Mouse (Mus musculus) Muller cell, postnatal 12 days (primary cell): ENCODE measurements around the gene Slc16a12.

ENCODE experiments used
- DNase-seq: peaks from one replicate; pipeline ENCODE4 v3.0.0-alpha.2; 2015; ENCODE audit errors: inconsistent ontology term

Slc16a12 gene

DNA sequence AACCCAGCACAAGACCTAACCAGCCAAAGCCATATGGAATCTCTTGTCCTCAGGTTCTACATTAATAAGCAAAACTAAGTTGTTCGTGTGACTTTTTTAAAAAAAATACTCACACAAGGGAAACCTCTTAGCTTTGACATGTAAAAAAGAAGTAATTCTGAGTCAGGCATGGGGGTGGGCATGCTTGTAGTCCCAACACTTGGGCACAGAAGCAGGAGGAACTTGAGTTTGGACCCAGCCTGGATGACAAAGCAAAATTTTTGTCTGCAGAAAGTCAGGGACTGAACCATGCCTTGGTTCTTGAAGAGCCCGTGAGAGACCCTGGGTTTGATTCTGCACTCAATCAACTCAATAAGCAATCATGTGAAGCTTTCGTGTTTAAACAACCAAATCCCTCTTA lies 17.6 kb downstream of the Slc16a12 start:
- DNase-seq = no peak

DNA sequence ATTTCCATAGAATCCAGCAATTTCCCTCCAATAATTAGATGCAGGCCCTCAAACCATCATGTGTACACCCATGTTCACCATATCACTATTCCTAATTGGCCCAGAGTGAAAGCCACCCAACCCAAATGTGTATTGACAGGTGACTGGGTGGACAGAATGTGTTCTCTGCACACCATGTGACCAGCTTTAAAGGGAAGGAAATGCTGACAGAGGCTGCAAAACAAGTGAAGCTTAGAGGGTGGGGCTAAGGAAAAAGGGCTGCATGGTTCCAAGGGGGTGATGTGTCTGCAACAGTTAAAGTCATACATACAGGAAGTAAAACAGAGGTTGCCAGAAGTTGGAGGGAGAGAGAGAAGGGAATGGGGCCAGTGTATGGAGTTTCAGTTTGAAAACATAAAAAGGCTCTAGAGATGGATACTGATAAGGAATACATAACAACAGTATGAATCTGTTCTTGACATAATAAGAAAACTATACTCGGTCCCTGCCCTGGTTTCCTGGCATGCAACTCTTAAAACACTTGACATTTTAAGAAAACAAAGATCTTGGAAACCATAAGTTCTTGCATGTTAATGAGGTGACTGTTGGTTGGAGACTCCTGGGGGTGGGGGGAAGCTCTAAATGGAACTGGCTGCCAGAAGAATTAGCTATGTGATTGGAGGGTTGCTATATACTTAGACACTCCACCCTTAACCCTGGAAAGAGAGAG lies 20.7 kb downstream of the Slc16a12 start:
- no peak for DNase-seq

DNA sequence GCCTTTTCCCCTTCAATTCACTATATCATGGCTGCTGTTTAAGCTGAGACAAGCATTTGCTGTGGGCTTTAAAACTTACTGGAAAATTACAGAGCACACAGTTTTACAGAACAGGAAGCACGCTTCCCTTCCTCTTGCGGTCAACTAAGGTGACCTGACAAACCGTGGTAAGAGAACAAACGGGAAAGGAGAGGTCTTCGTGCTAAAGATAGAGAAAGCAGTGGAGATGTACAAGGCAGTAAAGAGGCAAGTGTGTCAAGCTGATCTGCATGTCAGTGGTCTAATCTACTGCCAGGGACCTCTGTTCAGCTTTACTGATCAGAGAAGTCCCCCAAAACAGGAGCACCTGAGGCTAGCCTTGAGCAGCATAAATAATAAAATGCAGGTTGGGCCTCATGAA lies 21.7 kb downstream of the Slc16a12 start:
- no peak for DNase-seq

DNA sequence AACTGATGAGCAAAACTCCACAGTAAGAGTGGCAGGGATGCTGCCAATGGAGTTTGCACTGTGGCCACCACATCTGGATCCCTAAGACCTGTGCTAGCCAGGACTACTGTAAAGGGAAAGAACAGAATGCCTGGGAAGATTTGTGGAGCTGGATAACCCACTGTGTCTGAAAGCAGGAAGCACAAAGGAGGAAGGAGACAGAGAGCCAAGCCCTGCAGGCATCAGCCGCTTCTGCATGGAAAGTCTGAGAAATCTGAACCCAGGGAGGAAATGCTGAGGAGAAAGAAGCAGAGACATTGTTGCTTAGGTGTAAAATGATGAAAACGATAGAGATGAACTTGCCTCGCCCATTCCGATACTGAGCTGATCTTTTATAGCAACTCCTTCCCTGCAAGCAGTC lies 22.5 kb downstream of the Slc16a12 start:
- DNase-seq = no peak

DNA sequence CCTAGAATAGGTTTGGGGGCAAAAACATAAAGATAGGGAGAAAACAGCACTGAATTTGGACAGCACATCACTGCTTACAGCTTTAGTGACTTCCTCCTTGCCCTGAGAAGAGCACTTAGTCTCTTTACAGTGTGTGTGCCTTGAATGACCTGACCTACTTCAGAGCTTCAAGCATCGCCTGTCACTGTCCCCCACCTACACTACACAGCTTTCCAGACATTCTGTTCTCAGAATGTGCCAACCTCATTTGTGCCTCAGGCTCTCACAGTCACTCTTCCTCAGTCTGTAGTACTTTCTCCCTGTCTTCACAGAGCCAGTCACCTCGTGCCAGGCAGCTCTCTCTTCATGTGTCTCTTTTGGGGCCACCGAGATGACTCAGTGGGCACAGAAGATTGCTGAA lies 24.5 kb downstream of the Slc16a12 start:
- DNase-seq = peak; percentile 38

DNA sequence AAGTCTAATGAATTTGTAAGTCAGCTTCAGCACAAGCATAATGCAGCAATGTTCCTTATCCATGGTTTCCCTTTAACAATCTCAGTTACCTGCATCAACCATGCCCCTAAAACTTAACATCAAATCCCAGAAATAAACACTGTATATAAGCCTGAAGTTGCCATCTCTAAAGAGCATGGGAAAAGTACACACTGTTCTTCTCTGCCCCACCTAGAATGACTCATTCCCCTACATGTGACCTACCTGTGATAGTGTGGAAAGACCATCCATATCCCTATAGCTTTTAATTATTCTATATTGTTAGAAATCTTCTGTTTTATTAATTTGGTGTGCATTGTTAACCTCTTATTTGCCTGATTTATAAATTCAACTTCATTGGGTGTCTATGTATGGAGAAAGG lies 27.0 kb downstream of the Slc16a12 start:
- no peak for DNase-seq

DNA sequence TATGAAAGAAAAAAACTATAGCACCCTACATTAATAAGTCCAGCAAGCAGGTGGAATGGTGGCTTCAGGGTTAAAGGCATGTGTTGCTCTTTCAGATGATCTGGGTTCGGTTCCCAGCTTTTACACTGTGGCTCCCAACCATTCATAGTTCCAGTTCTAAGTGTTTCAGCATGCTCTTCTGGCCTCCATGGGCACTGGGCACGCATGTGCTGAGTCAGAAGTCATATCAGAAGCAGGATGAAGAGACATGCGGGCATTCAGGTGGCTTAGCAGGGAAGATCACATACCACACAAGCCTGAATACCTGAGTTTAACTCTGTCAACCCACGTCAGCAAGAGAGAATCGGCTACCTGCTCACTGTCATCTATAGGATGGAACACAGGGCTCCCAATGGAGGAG lies 28.1 kb downstream of the Slc16a12 start:
- no peak for DNase-seq

DNA sequence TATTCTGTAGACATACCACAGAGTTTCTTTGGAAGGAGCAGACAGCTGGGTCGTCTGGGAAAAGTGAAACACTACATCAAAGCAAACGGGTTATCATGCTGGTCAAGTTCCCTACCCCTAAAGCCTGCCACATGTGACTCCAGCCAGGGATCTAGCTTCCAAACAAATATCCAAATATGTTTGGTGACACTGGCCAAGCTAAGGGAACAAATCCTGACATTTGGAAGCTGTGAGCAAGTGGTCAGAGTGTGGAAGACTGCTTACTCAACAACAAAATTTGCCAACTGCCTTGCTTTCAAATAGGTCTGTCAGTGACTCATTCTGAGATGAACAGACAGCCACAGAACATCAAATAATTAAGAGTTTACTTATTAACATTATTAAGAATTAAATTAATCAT lies 28.6 kb downstream of the Slc16a12 start:
- peak; percentile 67 for DNase-seq

DNA sequence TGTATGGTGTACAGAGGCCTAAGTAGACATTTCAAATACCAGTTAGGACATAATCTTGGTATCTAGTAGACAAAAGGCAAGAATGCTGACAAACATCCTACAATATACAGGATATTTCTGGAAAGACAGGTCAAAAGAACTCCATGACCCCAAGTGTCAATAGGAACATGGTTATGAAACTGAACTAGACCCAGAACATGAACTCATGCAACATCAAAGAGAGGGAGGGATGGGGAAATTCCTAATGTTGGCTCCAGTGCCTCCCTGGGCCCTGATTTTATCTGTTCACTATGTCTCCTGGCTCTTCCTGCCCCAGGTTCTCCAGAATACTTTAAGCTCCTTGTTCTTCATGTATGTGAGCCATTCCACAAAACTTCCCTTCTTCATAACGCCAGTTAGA lies 31.2 kb downstream of the Slc16a12 start:
- peak; percentile 24 for DNase-seq

DNA sequence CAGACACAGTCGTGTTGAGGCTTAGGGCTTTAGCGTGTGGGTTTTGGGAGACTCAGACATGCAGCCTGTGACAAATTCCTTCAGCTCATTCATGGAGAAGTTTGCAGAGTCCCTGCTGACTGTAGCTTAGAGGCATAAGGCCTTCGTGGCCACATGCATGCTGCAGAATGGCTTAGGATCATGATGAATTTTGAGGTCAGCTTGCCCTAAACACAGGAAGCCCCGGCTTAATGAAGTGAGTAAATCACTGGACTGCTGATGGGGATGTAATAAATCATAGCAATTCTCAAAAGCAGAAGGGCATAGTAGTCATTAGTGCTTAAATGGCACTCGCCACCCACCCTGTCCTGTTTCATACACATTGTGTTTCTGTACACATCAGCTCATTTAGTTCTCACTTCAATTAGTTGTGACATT lies 32.8 kb downstream of the Slc16a12 start:
- peak; percentile 87 for DNase-seq

DNA sequence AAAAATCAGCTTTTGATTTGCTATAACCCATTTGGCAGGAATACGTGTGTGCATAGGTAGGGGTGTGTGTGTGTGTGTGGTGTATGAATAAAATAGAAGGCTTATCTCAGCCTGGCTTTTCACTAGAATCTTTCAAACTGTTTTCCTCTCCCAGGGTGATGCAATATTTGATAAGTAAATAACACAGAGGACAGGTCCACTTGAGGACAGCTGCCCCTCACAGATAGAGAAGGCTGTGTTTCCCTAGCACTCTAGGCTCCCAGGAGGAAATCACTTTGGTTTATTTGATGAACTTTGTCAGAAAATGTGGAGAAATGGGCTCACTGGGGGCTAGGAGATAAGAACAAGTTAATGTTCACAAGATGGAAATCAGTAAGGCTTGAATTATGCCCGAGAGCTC lies 35.0 kb downstream of the Slc16a12 start:
- DNase-seq = no peak

DNA sequence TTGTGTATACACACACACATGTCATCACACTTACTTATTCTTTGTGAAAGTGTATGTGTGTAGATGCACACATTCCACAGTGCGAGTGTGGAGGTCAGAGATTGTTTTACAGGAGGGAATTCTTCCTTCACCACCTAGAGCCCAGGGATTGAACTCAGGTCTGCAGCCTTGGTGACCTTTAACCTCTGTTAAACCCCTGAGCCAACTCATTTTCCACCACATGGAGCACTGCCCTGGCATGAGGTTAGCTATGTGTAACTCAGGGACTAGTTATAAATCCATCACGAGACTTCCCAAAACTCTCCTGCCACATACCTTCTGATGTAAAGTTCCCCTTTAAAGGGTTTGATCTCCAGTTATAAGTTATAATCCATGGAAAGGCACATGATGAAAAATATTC lies 38.9 kb downstream of the Slc16a12 start:
- no peak for DNase-seq

DNA sequence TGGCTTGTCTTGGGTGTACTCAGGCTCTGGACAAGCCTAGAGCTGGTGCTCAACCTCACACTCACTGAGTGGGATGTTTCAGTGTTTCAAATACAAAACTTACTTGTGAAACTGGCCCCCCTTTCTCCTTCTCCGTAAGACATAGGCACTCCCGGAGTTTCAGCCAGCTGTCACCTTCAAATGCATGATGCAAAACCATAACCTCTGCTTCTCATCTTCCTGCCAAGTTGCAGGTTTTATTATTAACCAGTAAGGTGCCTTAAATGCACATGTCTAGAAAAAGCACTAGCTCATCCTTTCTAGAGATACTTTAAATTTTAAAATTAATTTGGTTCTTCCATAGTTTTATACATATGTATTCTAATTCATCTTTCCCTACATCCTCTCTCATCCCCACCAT lies 39.5 kb downstream of the Slc16a12 start:
- DNase-seq = no peak

DNA sequence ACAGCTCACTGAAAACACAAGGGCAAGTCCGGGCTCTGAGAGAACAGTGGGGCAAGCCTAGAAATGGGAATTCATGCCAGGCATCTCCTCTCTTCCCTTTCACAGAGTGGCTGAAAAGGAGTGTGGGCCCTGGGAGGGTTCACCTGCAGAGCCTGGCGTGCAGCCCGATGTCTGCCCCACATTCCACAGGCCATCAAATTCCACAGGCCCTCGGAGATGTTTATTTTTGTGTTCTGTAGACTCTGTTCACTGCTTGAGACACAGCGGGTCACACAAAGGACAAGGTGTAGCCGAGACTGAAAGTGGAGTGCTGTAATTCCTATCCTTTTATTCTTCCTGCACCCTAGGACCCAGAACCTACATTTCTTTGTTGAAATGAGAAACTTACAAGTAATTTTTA lies 40.8 kb downstream of the Slc16a12 start:
- DNase-seq = peak; percentile 76

DNA sequence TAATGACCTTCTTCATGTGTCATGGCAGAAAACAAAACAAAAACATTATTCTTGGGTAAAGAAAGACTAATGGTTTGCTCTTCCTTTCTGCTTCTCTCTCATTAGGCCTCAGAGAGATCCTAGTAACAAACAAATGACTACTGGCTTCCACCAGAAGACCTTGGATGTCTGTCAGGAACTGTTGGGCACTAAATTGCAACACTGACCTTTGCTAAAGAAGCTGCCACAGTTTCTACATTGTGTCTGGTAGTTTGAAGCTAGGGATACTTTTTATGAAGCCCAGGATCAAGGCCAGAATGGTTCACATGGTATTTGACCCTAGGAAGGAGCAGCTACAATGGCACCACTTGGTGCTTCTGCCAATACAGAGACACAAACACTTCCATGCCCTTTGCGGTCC lies 41.9 kb downstream of the Slc16a12 start:
- no peak for DNase-seq

DNA sequence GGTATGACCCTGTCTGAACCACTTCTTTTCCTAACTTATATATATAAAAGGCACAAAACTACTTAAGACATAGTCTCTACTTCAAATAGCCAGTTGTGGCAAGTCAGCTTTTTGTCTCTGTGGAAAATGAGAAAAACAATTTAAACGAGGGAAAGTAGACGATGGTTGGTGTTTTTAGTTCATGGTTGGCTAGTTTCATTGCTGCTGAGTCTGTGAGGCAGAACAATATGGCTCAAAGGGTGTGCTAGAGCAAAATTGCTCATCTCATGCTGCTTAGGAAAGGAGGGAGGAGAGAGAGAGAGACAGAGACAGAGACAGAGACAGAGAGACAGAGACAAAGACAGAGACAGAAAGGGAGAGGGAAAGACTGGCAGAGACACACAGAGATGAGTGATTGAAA lies 47.8 kb downstream of the Slc16a12 start:
- no peak for DNase-seq

DNA sequence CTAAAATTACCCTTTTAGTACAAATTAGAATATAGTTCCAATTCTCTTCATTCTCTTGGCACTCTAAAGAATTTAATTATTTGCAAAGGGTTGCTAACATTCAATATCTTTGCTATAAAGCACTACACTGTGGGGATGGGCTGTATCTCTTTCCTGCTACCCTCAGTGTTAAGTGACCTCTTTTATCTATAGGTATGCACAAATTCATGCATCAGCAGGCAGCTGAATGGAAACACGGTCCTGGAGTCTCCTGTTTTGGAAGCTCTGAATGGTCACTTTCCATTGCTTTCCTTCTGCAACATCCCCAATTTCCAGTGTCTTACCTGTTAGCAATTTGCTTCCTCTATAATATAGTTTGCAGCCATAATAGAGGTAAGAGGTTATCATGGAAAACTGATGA lies 48.2 kb downstream of the Slc16a12 start:
- no peak for DNase-seq

DNA sequence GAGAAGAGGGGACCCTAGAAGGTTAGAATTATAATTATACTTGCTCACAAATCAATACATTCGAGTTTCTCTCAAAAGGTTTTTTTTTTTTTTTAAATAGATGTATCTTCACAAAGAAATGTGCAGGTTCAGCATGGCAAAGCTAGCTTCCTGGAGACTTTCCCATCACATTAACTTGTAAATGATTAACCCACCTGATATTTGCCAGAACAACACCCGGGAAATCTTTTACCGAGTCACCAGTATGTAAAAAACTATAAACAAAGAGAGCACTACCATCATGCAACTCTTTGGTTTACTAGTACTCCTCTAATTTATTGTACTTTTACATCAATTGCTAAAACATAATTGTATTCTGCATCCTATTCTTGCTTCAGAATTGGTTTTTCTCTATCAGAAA lies 48.7 kb downstream of the Slc16a12 start:
- DNase-seq = no peak

DNA sequence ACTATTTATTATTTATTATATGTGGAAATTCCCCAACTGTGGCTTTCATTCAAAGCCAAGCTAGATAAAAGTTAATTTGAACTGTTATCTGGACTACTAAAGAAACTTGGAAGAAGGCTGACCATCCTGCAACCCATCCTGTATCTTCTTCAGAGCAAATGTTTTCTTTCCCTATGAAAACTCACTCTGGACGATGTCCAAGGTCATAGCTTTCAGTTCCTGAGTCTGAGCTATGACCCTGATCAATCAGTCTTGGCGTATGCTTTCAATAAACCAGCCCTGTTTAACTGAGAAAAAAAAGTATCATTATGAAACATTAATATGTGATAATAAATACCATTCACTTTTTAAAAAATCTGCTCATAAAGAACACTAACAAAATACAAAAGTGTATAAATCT lies 49.6 kb downstream of the Slc16a12 start:
- no peak for DNase-seq

DNA sequence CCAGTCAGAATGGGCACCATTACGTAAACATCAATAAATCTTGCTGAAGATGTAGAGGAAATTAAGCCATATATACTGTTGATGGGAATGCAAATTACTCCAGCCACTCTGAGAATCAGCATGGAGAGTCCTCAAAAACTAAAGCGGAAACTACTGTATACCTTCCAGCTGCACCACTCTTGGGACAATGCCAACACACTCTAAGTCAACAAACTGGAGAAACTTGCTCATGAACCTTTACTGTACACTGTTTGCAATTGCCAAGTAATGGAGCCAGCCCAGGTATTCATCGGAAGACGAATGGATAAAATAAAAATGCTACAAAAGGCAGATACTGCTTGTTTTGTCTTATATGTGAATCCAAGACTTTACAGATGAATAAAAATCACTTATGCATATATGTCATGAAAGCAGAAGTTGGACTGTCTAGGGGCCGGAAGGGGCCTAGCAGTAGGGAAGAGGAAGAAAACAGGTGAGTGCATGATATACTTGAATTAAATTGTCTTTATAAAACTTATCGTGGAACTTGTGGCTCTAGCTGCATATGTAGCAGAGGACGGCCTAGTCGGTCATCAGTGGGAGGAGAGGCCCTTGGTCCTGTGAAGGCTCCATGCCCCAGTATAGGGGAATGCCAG lies 50.6 kb downstream of the Slc16a12 start:
- no peak for DNase-seq

DNA sequence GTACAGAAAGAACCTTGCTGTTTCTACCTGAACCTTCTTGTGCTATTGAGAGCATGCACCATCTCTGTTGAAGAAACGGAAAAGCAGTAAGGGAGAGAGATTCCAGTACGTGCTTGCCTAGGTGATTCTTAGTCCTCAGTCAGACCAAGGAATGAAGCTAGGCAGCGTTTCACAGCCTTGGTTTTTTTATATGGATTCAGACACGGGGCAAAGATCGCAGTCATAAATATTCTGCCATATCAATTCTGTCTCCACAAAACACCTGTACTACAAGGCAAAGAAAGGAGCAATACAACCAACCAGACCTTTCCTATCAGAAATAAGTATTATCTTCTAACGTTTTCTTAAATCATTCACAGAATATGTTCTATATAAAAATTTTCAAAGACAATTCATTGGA lies 55.7 kb downstream of the Slc16a12 start:
- DNase-seq = no peak

DNA sequence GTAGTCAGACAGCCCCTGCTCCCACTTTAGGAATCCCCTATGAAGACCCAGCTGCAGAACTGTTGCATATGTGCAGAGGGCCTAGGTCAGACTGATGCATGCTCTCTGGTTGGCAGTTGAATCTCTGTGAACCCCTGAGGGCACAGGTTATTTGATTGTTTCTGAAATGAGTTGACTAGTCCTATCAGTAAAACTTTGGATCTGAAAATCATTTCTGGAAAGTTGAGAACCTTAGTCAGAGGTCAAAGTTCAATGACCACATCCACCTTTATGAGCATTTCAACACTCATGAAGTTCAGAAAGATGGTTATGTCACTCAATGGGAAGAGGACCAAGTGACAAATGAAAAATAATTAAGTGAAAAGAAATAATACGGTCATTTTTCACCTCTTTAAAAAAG lies 61.6 kb downstream of the Slc16a12 start:
- DNase-seq = no peak

DNA sequence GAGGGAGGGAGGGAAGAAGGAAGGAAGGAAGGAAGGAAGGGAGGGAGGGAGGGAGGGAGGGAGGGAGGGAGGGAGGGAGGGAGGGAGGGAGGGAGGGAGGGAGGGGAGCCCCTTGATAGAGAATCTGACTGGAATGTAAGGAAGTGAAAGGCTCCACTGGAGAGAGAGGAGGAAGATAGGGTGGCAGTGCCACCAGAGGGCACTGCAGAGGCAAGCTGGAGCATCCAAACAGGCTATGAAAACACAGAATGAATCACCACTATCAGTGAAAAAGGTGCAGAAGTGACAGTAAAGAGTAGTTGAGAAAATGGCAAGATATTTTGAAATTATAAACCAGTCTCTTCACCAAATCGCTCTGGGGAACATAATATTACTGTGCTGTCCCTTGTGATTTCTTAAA lies 62.2 kb downstream of the Slc16a12 start:
- peak; percentile 45 for DNase-seq

DNA sequence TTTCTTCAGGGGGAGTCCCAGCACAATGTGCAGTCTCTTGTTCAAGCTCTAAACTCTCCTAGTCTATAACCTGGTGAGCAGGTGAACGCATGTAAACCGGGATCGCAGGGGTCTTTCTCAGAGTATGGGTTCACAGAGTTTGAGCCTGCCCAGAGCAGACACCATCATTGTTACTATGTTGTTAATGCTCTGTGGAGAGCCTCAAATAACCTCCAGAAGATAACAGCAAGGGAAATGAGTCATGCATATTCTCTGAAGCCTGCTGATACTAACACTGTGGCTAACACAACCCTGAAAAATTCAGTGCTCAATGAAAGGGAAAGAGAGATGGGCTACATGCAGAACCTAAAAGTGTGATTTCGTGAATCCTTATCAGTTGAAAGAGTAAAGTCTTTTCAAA lies 68.7 kb downstream of the Slc16a12 start:
- DNase-seq = no peak
